Mouse (Mus musculus) adipocyte (in vitro differentiated cells): ENCODE measurements around the gene Mgst3.

Experiments
- DNase-seq: peaks from one replicate; pipeline ENCODE4 v3.0.0-alpha.2; 2016; ENCODE audit warnings: low spot score

Mgst3 gene

GRCm38 (mm10) chr1:167393683-167394492 lies at the start of gene Mgst3:
Gene Mgst3 (minus strand): TSS chr1:167393841.
- DNase-seq, result peak; percentile 98

DNA sequence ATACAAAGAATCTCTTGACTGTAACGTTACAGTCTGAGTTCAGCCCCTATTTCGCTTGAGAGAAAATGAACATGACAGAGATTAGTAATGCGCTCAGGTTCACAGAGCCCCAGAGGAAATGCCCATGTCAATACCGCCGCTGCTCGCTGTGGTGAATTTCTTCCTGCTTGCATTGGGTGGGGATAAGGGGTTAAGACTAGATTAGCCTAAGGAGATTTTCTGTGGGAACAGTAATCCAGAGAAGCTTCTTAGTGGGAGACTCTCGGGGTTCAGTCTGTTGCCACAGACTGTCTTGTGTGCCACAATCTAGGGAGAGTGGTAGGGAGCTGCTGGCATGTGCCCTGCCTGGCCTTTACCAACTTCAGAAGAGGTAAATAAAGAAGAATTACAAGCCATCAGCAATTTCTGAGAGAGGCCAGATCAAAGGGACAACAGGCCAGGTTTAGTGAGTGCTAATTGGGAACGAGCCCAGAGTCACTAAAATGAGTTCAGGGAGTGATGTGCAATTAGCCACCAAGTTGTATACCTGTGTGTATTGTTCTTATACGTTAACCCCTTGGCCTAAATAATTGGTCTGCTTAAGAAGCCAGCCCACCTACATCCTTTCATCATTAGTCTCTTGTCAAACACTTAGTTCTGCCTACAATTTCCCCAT lies 44.7 kb upstream of the Mgst3 start:
- no peak for DNase-seq

GRCm38 (mm10) chr1:167437091-167437490 lies 43.5 kb upstream of the Mgst3 start:
- no peak for DNase-seq

- no peak for DNase-seq
Observed at GRCm38 (mm10) chr1:167436186-167436975, 42.7 kb upstream of the Mgst3 start.

- DNase-seq, result no peak
Observed at GRCm38 (mm10) chr1:167434931-167435330, 41.3 kb upstream of the Mgst3 start.

DNA sequence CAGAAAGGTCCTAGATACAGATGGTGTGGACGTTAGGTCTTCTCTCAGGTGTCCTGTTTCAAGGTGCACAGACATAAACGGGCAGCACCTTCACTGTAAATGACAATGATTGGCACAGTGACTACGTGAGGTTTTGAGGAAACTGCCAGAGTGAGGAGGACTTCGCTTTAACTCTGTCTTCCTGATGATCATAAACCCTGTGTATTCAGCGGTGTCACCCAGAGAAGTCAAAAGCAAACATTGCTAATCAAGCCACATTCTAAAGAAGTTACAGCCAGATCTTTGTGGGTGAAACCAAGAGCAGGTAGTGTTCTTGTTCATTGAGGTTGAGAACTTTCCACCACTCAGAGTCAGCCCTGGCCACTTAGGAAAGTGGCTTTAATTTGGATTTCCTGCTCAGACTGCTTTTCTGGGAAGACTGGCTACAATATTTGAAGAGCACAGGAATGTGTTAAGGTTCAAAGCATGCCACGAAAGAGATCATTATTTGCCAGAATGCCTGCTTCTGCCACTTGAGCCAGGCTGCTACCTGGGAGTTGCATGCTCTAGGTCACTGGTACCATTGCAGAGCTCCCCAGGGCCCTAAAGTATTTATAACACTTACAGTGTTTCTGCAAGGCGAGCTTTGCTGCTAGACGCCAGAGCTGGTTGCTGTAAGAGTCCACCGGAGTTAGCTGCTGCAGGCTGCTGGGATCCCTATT lies 37.5 kb upstream of the Mgst3 start:
- no peak for DNase-seq

GRCm38 (mm10) chr1:167426681-167427080 lies 33.0 kb upstream of the Mgst3 start:
- no peak for DNase-seq

DNA sequence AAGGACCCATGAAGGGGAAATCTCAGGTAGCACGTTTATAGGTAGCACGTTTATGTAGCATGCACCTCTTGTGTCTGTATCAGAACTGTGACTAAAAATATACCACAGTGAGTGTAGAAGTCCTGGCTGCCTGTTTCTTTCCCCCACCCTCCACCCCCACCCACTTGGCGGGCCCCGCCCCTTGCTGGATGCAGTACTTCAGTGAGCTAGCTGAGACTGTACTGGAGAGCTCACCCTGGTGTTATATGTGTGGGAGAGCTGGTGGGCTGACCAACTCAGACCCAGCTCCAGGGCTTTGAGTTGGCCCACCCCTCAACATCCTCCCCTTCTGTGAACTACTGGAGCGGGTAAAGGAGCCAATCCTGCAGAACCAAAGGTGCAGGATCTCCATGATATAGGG lies 31.9 kb upstream of the Mgst3 start:
- DNase-seq, result no peak

DNA sequence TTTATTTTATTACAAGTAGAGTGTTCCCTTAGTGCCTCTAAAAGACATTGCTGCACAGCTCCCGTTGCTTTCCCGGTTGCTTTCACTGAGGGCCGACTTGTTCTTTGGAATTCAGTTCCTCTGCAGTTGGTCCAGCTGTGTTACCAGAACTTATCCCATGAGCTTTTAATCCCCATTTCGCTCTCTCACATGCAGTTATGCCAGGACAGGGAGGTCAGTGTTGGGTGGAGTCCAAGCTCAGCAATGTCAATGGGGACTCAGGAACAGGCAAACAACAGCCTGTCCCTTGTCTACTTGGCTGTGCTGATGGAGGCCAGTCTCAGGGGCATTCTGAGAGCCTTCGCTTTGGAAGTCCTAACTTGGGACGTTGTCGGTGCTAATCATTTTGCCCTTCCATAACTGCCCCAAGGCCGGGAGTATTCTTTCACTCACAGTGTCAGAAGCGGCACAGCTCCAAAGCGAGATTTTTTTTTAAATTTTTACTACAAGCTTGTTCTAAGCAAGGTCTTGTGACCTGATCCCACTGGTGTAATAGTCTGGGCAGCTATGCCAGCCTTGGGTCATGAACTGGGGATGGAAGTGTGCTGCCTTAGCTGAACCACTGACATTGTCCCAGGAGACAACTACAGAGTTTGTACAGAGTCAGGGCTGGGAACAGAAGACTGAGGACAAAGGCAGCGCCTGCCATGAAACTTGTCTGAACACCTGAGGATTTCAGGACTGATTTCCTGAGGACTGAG lies 29.0 kb upstream of the Mgst3 start:
- DNase-seq, result peak; percentile 52

- DNase-seq, result peak; percentile 88
Observed at GRCm38 (mm10) chr1:167414846-167415245, 21.2 kb upstream of the Mgst3 start.

GRCm38 (mm10) chr1:167411991-167412715 lies 18.5 kb upstream of the Mgst3 start:
- no peak for DNase-seq

- no peak for DNase-seq
Observed at GRCm38 (mm10) chr1:167409601-167410000, 16.0 kb upstream of the Mgst3 start.

- DNase-seq, result no peak
Observed at GRCm38 (mm10) chr1:167405237-167405636, 11.6 kb upstream of the Mgst3 start.

DNA sequence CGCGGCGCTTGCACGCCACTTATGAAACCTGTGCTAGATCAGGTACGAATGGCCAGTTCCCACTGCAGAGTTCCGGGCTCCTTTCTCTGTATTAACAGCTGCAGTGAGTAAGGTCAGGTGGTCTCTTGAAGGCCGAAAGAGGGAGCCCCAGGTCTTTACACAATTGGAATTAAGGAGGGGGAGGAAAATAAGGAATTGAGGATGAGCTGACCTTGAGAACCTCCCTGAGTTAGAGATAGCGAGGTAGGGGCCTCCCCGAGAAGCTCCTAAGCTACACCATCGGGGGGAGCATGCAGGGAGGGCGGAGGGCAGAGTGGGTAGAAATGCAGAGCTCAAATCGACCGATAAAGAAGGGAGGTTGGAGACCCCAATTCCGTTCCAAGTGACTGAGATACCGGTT lies 360 bp downstream of the Mgst3 start:
- peak; percentile 43 for DNase-seq

DNA sequence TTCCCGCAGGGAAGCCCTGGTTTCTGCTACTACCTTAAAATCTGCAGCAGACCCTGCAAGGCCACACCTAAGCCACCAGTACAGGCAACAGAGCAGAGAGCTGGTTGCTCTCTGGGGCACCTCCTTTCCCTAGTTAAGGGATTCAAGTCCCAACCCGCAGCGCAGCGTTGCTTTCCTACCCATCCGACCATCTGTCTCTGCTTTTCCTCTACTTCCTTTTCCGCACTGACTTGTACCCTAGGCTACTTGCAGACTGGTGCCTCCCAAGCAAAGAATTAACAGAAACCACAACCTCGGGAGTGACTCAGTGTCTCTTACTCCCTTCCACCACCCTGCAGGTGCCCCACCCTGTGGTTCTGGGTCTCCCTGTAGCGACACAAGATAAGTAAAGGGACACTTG lies 954 bp downstream of the Mgst3 start:
- peak; percentile 50 for DNase-seq

GRCm38 (mm10) chr1:167392031-167392640 lies 1.5 kb downstream of the Mgst3 start:
- DNase-seq, result peak; percentile 40

DNA sequence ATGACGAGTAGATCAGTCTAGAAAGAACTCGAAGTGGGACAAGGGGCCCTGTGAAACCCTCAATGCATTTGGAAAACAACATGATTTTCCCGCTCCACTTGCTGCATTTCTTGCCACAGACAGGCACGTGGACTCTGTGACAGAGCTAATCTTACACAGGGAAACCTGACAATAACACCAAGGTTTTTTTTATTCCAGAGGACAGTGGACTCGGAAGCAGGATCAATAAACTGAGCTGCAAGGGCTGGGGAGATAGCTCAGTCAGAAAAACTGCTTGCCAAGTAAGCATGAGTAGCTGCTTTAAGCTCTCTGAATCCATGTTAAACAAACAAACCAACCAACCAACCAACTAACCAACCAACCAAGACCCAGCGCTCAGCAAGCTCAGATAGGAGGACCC lies 2.4 kb downstream of the Mgst3 start:
- peak; percentile 37 for DNase-seq

- DNase-seq, result peak; percentile 48
Observed at GRCm38 (mm10) chr1:167390381-167390780, 3.3 kb downstream of the Mgst3 start.

GRCm38 (mm10) chr1:167389584-167389983 lies 4.1 kb downstream of the Mgst3 start:
- no peak for DNase-seq

DNA sequence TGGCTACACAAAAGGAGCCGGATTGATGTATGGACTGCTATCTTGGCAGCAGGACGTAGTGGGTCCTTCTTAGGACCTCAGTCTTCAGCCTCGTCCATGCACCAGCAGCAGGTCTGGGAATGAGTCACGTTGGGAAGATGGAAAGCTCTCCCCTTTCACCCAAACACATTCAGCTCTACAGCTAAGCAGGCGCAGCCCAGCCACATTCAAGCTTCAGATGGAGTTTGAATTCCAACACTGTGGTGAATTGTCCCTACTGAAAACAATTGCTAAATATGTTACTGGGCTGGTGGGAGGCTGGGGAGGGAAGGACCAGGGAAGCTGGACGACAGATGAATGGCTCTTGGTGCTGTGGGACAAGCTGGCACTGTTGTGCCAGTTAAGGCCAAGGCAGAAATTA lies 5.1 kb downstream of the Mgst3 start:
- DNase-seq, result peak; percentile 81
